Mouse (Mus musculus) brain, embryonic 14.5 days (tissue): ENCODE data around the gene Akt3.

Experiments
- CTCF ChIP-seq: fragments of 200-500 bp; IDR thresholded peaks from 2 replicates; pipeline ENCODE4 v1.5.1; 2012; ENCODE audit warnings: inconsistent platforms, mild to moderate bottlenecking, moderate library complexity, borderline replicate concordance; ENCODE audit not compliant: insufficient read depth, insufficient read length; ENCODE audit errors: extremely low read depth
- POLR2A ChIP-seq: fragments of 200-500 bp; IDR thresholded peaks from 2 replicates; pipeline ENCODE4 v1.6.1; 2012; ENCODE audit warnings: mild to moderate bottlenecking, inconsistent platforms, borderline replicate concordance; ENCODE audit not compliant: poor library complexity, insufficient read depth, insufficient read length, severe bottlenecking; ENCODE audit errors: extremely low read depth

- TF ChIP-seq POLR2A, result no peak
- no peak for TF ChIP-seq CTCF
Observed at GRCm38 (mm10) chr1:177007405-177007804, 250.6 kb downstream of the Akt3 start.
